Mouse (Mus musculus) urinary bladder, postnatal 4 days (tissue): Measurements from ENCODE around the gene Rnls.

Experiments used
- DNase-seq, 2 experiments: peaks; one replicate each; pipeline ENCODE4 v3.0.0; 2021 to 2022; ENCODE audit warnings: low spot score in 2 of 2

Rnls gene

GRCm38 (mm10) chr19:33262421-33262820, 129.7 kb downstream of the Rnls start:
- no peak for DNase-seq

GRCm38 (mm10) chr19:33259164-33259563, 132.9 kb downstream of the Rnls start:
- DNase-seq: no peak

- no peak for DNase-seq
Observed at GRCm38 (mm10) chr19:33253893-33254292, 138.2 kb downstream of the Rnls start.

- DNase-seq: no peak
Observed at GRCm38 (mm10) chr19:33252226-33252625, 139.9 kb downstream of the Rnls start.

- DNase-seq: no peak
Observed at GRCm38 (mm10) chr19:33244196-33244595, 147.9 kb downstream of the Rnls start.

- no peak for DNase-seq
Observed at GRCm38 (mm10) chr19:33240386-33240785, 151.7 kb downstream of the Rnls start.

GRCm38 (mm10) chr19:33232902-33233301, 159.2 kb downstream of the Rnls start:
- DNase-seq: no peak

- DNase-seq: no peak
Observed at GRCm38 (mm10) chr19:33231303-33231702, 160.8 kb downstream of the Rnls start.

GRCm38 (mm10) chr19:33227004-33227403, 165.1 kb downstream of the Rnls start:
- peak in 1 of 2 experiments; percentile 34 for DNase-seq

GRCm38 (mm10) chr19:33225858-33226705, 166.0 kb downstream of the Rnls start:
- DNase-seq: no peak

- DNase-seq: no peak
Observed at GRCm38 (mm10) chr19:33225002-33225376, 167.1 kb downstream of the Rnls start.

- no peak for DNase-seq
Observed at GRCm38 (mm10) chr19:33224181-33225001, 167.7 kb downstream of the Rnls start.

GRCm38 (mm10) chr19:33223766-33224165, 168.3 kb downstream of the Rnls start:
- no peak for DNase-seq

- no peak for DNase-seq
Observed at GRCm38 (mm10) chr19:33223276-33223675, 168.8 kb downstream of the Rnls start.

GRCm38 (mm10) chr19:33222595-33223223, 169.4 kb downstream of the Rnls start:
- DNase-seq: no peak

GRCm38 (mm10) chr19:33217791-33218300, 174.2 kb downstream of the Rnls start:
- no peak for DNase-seq

GRCm38 (mm10) chr19:33209709-33210108, 182.4 kb downstream of the Rnls start:
- no peak for DNase-seq

- DNase-seq: no peak
Observed at GRCm38 (mm10) chr19:33207991-33208390, 184.1 kb downstream of the Rnls start.

- no peak for DNase-seq
Observed at GRCm38 (mm10) chr19:33205389-33205788, 186.7 kb downstream of the Rnls start.

- DNase-seq: no peak
Observed at GRCm38 (mm10) chr19:33202422-33202821, 189.7 kb downstream of the Rnls start.

GRCm38 (mm10) chr19:33201181-33201580, 190.9 kb downstream of the Rnls start:
- DNase-seq: no peak

GRCm38 (mm10) chr19:33192064-33192463, 200.0 kb downstream of the Rnls start:
- DNase-seq: no peak
